Mouse (Mus musculus) cerebellum, postnatal 25 days (tissue): ENCODE measurements around the gene Sipa1l3.

Experiments used
- DNase-seq, 2 experiments: peaks; one replicate each; pipeline ENCODE4 v3.0.0; 2021; ENCODE audit warnings: mixed read lengths in 2 of 2

Sipa1l3 gene

DNA sequence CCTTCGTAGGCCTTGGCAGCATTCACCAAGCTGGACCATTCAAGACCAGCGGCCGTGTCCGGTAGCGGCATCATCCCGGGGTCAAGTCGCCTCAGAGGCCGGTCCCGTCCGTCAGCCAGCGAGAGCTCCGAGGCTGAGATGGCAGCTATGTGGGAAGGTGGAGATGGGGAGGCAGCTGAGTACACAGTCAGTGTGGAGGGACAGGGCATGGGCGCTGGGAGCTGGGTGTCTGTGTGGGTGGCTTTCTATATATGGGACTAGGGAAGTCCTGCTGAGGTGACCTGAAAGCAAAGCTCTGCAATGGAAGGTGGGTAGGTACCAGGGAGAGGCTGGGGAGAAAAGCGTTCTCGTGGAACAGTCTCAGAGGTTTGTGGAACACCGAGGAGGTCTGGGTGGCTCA, 189.5 kb downstream of the Sipa1l3 start:
- DNase-seq = no peak

GRCm38 (mm10) chr7:29327087-29327486, 191.4 kb downstream of the Sipa1l3 start:
- DNase-seq = no peak

DNA sequence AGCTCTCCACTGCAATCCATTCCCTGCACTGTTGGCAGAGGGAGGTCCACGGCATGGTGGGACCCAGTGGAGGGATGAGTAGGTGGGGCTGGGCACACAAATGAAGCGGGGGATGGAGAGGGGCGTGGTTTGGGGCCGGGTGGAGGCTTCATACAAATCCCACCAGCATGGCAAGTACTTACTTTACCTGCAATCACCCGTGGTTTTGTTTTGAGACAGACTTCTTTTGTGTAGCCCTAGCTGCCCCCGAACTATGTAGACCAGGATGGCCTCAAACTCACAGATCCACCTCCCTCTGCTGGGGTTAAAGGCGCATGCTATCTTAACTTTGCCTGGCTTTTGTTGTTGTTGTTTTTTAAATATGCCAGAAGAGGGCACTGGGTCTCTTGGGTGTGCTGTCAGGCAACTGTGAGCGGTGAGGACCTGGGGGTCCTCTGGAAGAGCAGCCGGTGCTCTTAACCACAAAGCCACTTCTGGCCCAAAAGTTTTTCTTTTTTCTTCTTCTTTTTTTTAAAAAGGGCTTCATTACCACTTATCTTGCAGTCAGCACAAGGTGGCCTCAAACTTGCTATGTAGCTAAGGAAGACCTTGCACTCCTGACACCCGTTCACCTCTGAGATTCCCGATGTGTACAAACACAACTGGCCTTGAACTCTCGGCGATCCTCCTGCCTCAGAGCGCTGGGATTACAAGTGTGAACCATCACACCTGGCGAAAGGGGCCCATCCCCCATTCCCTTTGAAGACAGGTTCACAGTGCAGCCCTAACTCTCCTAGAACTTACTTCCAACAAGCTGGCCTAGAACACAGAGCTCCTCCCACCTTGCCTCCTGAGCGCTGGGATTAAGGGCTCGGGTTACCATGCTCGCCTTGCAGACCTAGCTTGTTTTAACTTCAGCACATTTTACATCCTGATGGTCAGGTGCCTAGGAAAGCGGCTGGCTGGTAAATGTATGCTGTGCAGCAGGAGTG, 198.8 kb downstream of the Sipa1l3 start:
- DNase-seq = no peak

GRCm38 (mm10) chr7:29318115-29318911, 200.1 kb downstream of the Sipa1l3 start:
- peak in 1 of 2 experiments; percentile 60 for DNase-seq

DNA sequence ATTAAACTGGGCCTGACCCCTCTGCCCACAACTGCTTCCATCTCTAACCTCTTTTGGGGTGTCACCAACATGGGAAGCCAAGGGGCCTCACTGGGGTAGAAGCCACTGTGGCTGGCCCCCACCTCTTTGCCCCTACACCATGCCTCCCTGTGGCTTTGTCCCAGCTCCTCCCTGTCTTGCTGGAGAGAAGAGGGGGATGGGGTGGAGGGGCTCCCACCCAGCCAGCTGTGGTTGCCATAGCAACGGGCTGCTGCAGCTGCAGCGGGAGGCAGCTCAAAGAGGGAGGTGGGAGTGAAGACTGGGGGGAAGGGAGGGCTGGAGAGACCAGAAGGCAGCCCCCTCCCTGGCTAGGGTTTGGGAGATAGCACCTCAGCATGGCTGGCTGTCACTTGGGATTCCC, 200.9 kb downstream of the Sipa1l3 start:
- DNase-seq = peak in 1 of 2 experiments; percentile 33

DNA sequence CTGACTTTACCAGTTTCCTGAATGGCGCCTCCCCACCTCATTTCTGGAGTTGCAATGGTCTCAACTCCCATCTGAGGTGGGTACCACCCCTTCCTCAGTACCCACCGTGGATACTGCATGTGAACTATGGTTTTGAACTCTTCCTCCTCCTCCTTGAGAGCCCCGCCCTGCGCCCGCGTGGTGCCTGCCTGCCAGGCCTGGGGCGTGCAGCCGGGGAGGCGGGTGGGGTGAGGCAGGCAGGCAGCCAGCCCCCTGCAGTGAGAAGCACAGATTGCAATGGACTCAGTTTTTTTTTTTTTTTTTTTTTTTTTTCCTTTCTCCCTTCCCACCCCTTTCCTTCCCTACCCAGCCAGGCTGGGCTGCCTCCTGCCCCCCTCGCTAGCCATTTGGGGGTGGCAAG, 201.5 kb downstream of the Sipa1l3 start:
- DNase-seq = peak; percentile 78 to 86

DNA sequence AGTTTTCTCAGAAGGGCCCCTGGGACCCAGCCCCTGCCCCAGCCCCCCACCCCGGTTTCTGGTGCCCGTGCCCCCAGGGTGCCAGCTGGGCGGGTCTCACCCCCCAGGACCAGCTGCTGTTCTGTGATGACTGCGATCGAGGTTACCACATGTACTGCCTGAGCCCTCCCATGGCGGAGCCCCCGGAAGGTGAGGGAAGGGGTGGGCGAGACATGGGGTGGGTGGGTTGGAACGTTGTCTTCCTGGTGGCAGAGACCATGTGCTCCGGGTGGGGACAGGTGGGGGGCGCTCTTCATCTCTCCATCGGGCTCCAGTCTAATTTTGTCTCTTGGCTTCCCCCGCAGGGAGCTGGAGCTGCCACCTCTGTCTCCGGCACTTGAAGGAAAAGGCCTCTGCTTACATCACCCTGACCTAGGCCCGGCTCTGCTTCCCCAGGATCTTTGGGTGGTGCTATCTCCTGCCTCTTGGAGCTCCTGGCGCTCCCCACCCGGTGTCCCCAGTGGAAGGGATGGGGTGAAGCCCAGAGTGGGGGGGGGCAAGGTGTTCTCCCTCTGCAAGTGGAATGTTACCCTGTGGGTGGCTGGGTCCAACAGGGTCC, 202.2 kb downstream of the Sipa1l3 start:
- DNase-seq = peak in 1 of 2 experiments; percentile 45

DNA sequence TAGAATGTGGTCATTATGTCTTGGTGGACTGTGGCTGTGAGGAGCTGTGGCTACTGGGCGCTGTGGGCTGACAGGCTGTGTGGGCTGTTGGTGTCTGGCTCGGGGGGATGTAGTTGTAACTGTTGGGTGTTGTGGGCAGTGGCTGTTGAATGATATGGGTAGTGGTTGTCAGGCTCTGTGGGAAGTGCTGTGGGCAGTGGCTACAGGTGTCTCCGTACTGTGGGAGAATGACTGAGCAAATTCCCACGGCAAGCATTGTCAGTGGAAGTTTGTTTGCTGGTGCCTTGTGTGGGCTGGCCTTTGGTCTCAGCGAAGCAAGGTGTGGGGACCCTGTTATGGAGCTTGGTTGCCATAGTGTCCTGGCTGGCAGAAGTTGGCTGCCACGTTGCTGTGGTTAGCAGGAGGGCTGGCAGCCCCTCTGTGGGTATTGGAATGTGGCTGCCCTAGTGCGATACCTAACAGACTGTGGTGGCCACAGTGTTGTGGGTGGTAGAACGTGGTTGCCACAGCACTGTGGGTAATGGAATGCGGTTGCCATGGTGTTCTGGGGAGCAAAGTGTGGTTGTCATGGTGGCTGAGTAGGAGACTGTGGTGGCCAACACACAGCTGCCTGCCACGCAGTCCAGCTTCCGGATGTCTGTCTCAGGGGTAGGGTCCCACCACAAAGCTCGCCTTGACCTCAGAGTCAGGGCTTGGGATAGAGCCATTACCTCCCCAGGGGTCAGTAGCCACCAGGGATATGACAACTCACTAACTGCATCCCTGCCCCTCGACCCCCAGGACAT, 203.4 kb downstream of the Sipa1l3 start:
- DNase-seq = no peak

DNA sequence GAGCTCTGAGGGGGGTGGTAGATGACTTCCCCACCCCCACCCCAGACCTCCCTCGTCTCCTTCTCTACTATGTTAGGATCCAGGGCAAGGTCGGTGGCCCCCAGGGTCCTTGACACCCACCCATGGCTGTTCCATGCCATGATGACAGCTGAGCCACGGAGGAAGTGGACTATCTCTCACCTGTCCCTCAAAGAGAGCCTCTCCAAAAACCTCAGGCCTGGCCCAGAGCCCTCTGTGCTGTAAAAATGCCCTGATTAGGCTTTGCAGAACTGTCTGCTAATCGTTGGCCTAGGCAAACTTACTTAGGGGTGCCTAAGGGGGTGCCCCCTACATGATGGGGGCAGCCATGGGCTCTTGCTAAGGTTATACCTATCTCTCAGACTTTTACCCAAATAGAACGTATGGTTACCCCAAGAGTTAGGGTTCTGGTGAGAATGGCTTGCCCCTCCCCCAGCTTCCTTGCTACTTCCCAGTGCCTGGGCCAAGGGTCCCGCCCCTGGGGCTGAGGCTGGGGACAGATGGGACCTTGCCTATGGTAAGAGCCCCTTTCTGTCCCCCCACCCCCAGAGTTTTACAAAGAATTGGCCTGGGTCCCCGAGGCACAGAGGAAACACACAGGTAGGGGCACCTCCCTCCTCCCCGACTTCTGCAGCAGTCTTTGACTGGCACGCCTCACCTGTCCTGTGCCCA, 204.7 kb downstream of the Sipa1l3 start:
- DNase-seq = peak in 1 of 2 experiments; percentile 23

GRCm38 (mm10) chr7:29313051-29313450, 205.4 kb downstream of the Sipa1l3 start:
- no peak for DNase-seq

- no peak for DNase-seq
These were observed 208.7 kb downstream of the Sipa1l3 start for GRCm38 (mm10) chr7:29309749-29310148.

DNA sequence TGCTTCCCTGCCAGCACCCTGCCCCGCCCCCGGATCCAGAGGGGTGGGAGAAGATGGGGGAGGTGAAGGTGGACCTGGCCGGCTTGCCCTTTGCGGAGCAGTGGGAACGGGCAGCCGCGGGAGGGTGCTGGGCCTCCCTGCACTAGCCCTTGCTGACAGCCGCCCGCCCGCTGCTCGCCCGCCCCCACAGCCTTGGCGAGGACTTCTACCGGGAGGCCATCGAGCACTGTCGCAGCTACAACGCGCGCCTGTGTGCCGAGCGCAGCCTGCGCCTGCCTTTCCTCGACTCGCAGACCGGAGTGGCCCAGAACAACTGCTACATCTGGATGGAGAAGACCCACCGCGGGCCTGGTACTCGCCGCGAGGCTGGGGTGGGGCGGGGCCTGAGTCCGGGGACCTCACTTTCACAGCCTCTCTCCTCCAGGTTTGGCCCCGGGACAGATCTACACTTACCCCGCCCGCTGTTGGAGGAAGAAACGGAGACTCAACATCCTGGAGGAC, 209.2 kb downstream of the Sipa1l3 start:
- DNase-seq = peak; percentile 68 to 75

- peak; percentile 98 for DNase-seq
These were observed 210.9 kb downstream of the Sipa1l3 start for GRCm38 (mm10) chr7:29307350-29308104.

DNA sequence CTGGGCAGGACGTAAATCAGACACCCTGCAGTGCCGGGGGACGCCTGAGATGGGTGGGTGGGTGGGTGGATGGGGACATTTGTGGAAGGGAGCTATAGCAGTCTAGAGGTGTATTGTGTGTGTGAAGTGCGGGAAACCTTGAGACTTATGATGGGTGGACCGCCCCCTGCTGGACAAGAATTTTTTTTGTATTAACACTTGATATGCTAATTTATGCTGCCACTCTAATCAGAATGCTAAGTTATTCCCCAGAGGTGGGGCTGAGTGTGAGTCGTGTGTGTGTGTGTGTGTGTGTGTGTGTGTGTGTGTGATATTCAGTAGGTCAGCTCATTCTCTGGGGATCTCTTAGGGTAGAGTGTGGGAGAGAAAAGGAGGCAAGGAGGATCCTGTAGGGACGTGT, 211.8 kb downstream of the Sipa1l3 start:
- peak in 1 of 2 experiments; percentile 68 for DNase-seq

- DNase-seq = no peak
These were observed 212.3 kb downstream of the Sipa1l3 start for GRCm38 (mm10) chr7:29306108-29306507.

DNA sequence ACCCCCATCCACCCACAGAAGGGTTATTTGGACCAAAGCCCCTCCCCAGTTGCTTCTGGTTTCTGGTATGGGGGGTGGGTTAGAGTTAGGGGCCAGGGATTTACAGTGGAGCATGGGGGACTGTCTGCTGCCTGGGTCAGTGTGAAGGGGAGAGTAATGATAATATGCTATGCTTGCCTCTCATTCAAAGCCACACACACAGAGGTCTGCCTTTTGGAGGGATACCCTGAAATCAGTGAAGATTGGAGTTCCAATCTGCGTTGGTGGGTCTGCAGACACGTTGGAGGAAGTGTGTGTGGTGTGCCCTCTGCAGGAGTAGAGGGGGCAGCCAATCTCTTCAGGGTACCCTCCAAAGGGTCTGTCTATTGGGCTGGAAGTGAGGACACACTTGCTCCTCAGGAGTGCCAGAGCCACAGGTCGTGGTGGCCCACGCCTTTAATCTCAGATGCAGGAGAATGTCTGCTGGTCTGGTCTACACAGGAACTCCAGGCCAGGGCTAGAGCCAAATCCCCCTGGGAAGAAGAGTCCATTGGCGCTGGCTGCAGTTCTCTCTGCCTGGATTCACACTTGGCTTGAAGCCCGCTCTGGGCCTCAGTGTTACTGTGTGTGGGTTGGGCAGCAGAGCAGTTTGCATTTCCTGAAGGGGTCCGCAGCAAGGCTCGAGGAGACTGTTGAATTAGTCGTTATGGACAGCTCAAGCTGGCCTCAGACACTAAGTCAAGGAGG, 213.0 kb downstream of the Sipa1l3 start:
- peak in 1 of 2 experiments; percentile 61 for DNase-seq

- DNase-seq = peak in 1 of 2 experiments; percentile 60
These were observed 213.8 kb downstream of the Sipa1l3 start for GRCm38 (mm10) chr7:29304463-29305262.

DNA sequence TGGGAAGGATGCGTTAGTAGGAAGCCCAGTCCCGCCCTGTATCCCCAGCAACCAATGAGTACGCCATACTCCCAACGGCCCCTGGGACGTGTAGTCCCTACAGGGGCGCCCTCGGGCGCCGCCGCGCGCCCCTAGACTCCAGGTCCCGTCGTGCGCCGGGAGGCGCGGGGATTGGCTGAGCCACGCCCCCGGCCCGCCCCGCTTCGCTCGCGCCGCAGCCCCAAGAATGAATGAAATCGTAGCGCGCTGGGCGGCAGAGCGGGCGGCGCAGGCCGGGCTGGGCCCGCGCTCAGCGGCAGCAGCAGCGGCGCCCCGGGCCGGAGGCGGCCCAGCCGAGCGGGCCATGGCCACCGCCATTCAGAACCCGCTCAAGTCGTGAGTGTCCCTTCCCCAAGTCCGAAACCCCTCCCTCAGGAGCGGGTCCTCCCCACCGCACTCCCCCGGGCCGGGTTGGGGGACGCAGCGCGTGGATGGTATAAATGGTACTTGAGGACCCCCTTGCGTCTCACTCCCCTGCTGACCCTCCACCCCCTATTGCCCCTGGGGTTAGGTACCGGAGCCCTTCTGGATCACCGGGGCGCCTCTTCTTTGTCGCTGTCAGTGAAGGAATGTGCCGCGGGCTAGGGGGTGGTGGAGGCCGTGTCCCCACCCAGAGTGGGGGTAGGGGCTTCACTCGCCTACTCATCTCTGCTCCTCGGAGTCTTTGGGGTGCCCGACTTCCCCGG, 214.5 kb downstream of the Sipa1l3 start, which contains the start of gene Dpf1:
Gene Dpf1 (plus strand): TSS at position 214 of the 725 bp plus-strand sequence.
- DNase-seq = peak; percentile 88 to 95
